Mouse (Mus musculus): Measurements from ENCODE around the gene Fam78b.
A peak's percentile ranks its signal among the peaks of the same experiment; 100 is the strongest.

The Fam78b gene

DNA sequence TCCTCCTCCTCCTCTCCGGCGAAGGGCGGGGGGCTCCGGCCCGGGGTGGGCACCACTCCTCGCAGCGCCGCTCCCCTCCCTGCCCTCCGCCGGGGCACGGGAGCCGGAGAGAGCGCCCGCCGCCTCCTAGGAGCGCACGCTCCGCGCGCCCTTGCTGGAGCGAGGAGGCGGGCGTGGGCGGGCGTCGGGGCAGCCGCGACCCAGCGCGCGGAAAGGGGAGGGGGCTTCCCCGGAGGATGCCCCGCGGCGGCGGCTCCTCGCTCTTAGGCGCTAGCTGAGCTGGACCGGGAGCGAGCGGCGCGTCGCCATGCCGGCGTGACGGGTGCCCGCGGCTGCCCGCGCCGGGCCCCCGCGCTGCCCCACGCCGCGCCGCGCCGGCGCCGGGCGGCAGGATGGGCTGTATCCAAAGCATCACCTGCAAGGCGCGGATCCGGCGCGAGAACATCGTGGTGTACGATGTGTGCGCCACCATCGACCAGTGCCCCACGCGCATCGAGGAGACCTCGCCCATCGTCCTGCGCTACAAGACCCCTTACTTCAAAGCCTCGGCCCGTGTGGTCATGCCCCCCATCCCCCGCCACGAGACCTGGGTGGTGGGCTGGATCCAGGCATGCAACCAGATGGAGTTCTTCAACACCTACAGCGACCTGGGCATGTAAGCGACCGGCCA lies at the start of gene Fam78b:
Gene Fam78b (plus strand): TSS at position 244 of the 670 bp plus-strand sequence.
- peak; percentile 13 for DNase-seq (ENCODE audit: low spot score)

GRCm38 (mm10) chr1:166964508-166964907 lies 36.7 kb upstream of the Fam78b start:
- peak; percentile 33 for DNase-seq (ENCODE audit: low spot score)

- DNase-seq (ENCODE audit: low spot score) = no peak
These were observed 32.9 kb upstream of the Fam78b start for GRCm38 (mm10) chr1:166968271-166968670.

DNA sequence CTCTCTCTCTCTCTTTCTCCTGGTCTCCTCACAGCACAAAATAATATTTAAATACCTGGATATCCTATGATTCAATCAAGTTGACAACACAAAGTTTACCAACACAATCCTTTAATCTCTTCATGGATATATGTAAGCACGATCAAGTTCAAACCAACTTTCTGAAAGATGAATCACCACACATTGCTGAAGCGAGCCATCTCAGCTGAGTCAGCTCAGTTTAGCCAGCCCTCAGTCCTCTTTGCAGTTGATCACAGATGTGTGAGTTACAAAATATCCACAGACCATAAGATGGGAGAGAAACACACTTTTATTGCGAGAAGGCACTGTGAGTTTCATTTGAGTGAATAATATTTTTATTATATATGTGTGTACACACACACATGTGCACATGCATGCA lies 27.5 kb upstream of the Fam78b start:
- no peak for DNase-seq (ENCODE audit: low spot score)

GRCm38 (mm10) chr1:166978611-166979010 lies 22.6 kb upstream of the Fam78b start:
- DNase-seq (ENCODE audit: low spot score) = no peak

GRCm38 (mm10) chr1:166994266-166994665 lies 7.0 kb upstream of the Fam78b start:
- DNase-seq (ENCODE audit: low spot score) = no peak

- DNase-seq (ENCODE audit: low spot score) = no peak
These were observed 5.0 kb upstream of the Fam78b start for GRCm38 (mm10) chr1:166996250-166996649.

GRCm38 (mm10) chr1:166996811-166997210 lies 4.4 kb upstream of the Fam78b start:
- no peak for DNase-seq (ENCODE audit: low spot score)

DNA sequence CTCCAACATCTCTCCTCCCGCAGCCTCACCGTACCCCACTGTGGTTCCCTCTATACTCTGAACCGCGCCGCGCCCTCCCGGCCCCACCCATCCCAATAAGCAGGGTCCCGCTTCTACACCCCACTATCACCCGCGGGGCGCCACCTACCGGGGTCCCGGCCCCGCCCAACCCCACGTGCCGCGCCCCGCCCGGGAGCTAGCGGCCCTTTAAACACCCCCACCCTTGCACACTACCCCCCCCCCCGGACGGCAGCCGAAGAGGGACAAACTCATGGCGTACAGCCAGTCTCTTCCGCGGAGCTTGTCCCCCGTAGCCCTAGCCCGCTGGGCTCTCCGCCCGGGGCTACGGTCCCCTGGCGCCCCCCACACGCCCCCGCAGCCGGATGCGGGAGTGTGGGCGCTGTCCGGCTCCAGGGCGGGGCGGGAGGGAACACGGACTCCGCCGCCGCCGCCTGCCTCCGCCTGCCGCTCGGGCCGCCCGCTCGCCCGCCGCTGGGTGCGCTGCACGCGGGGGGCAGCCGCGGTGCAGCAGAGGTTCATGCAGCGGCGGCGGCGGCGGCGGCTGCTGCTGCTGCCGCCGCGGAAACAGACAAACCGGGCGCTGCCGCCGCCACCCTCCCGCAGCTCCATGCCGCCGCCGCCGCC lies 566 bp upstream of the Fam78b start:
- DNase-seq (ENCODE audit: low spot score) = peak; percentile 73

- DNase-seq (ENCODE audit: low spot score) = no peak
These were observed 748 bp downstream of the Fam78b start for GRCm38 (mm10) chr1:167001844-167002485.

DNA sequence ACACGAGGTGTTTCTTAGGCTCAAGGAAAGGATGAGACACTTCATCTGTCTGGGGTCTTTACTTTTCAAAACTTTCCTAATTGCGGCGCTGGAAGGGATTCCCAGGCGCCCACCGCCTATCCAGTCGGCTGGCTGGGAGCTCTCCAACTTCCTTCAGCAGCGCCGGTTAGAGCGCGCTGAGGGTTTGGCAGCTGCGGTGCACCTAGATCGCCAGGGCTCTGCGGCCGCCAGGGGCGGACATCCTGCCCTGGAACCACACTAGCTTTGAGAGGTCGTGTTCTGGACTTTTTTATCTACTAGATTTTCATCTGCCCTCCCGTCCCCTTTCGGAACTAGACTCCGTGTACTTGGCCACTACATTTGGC lies 1.3 kb downstream of the Fam78b start:
- DNase-seq (ENCODE audit: low spot score) = peak; percentile 39

DNA sequence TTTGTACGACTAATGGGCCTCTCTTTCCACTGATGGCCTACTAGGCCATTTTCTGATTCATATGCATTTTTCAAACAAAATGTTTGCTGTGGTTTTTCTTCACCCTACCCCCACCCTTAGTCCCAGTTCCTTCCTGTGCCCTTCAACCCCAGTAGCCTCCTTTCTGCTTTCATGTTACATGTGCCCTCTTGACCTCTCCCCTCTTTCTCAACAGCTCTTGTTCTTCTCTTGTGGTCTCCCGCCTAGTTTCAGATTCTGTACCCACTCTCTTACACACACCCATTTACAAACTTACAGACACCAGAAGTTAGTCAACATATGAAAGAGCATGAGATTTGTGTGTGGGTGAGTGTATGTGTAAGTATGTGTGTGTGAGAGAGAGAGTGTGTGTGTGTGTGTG lies 3.4 kb downstream of the Fam78b start:
- no peak for DNase-seq (ENCODE audit: low spot score)

- no peak for DNase-seq (ENCODE audit: low spot score)
These were observed 6.1 kb downstream of the Fam78b start for GRCm38 (mm10) chr1:167007341-167007740.

DNA sequence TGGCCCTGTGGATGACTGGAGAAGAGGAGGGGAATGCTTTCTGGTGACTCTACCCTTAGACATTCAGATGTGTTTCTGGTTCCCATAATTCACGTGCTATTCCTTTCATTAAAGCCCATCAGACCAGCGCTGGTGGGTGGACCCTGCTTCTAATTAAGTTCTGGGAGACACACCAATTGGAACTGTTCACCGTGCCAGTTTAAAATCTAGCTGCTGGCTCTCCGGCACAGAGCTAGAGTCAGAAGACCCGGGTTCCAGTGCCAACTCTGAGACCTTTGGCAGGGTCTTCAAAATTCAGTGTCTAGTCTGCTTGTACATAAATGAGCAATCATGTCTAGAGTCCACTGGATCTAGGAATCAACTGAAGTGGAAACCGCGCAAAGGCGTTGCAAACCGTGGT lies 9.0 kb downstream of the Fam78b start:
- DNase-seq (ENCODE audit: low spot score) = no peak

DNA sequence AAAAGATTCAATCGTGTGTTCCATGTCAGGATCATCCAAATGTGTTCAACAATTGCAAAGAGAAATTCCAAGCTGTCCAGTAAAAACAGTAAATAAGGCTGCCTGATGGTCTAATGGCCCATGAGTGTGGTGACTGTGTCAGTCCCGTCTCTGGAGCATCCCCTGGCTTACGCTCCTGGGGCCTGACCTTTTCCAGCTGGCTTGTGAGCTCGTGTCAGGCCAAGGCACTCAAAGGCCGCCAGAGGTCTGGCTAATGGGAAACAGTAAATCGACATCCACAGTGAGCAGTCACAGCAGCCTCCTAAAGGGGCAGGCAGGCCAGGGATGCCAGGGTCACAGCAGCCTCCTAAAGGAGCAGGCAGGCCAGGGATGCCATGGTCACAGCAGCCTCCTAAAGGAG lies 10.1 kb downstream of the Fam78b start:
- DNase-seq (ENCODE audit: low spot score) = no peak

GRCm38 (mm10) chr1:167012616-167013015 lies 11.4 kb downstream of the Fam78b start:
- DNase-seq (ENCODE audit: low spot score) = no peak

DNA sequence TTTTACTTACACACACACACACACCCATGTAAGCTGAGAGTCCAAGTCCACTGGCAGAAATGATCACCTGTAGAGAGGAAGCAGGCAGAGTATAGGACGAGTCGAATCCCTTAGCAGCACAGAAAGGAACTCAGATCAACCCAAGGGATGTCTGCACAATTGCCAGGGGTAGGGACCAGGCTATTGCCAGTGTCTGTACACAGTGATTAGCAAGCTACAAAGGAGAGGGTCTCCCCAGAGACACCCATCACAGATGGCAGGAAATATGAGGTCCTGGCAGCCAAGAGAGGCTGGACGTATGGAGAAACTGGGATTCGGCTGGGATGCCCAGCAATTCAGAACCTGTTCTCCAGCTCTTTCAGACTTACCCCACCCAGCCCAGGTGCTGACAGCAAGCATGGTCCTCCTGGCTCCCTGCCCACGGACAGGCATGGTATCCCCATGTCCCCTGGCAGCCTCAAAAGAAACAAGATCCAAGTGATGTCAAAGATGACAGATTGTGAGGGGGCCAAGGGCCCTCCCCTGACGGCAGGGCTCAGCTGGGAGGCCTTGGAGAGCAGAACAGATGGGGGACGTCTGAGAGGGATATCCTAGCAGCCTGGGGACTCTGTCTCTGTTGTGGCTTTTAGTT lies 12.1 kb downstream of the Fam78b start:
- DNase-seq (ENCODE audit: low spot score) = no peak

DNA sequence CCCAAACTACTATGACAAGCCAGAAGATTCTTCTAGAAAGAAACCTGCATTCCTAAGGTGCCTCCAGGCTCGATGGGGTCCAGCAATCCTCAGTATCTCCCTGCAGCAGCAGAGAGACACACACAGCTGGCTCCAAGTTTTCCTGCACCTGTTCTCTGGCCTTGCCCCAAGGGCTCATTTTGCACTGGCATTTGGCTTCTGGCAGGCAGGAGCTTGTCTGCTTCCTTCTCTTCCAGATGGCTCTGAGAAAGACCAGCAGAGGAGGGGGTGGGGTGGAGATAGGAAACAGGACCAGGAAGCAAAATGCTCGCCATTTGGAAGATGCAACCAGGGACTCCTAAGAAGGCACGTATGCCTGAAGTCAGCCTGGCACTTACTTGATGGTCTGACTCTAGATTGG lies 15.1 kb downstream of the Fam78b start:
- no peak for DNase-seq (ENCODE audit: low spot score)

DNA sequence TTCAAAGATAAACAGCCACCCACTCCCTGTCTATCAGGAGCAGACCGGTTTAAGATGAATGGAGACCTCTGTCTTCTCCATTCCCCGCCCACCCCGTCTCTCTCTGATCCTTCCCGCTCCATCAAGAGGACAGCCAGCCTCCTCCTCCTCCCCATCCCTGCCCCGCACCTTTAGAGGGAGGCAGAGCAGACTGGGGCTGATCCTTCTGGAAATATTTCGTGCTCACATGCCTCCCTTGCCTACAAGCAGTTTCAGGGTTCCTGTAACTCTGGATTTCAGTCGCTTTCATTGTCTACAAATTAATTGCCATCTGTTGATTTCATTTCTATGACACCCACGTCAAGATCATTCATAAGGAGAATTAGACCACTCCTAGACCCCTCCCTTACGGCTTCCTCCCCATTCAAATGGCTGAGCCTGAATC lies 20.8 kb downstream of the Fam78b start:
- no peak for DNase-seq (ENCODE audit: low spot score)

GRCm38 (mm10) chr1:167022541-167023121 lies 21.4 kb downstream of the Fam78b start:
- no peak for DNase-seq (ENCODE audit: low spot score)

GRCm38 (mm10) chr1:167023794-167024193 lies 22.6 kb downstream of the Fam78b start:
- no peak for DNase-seq (ENCODE audit: low spot score)

GRCm38 (mm10) chr1:167024961-167025360 lies 23.7 kb downstream of the Fam78b start:
- DNase-seq (ENCODE audit: low spot score) = no peak

Measured in urinary bladder, postnatal 25 days (tissue).